Mouse (Mus musculus): ENCODE results near the gene Ext2. TPM values are rescaled to one million over a fixed set of nuclear protein-coding genes. Genes with fewer than 3 reads are reported as not detected.

The Ext2 gene
- total RNA-seq, 2 experiments from 2014 or later, result 55.4 to 62.4 TPM

DNA sequence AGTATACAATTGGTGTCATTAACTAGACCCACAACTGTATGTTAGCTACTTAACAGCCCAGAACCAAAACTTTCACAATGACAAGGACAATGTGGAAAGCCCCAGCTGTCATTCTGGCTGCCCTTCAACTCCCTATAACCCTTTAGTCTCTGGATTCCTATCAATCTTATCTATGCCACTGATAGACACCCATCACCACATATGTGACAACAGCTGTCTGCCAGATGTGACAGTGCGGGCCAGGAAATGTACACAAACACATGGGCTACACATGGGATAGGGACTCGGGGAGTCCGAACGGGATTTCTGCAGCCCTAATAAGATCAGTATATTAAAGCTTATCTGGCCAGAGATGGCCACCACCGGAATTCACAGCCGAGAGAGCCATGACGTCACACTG, 80.7 kb downstream of the Ext2 start:
- DNase-seq (ENCODE audit: low spot score in 2 of 2), result no peak

DNA sequence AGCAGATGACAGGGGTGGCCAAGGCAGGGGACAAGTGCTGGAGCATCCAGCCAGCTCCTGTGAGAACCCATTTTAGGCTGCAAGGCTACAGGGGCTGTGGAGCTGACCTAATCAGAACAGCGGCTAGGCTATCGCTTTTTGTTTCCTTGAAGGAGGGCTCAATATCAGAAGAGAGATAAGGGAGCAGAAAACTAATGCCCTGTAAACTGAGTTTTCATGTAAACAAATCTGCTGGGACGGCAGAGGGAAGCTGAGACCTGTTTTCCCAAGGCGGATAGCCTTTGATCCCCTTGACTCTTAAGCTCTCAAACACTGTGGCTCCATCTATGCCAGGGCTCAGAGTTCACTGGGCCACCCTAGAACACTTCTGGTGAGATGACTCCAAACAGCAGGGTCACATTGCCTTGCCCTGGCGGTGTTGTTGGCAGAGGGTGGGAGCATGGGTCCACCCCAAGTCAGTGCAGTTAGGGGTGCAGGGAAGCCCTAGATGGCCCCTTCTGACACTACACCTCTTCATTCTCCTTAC, 83.3 kb downstream of the Ext2 start:
- DNase-seq (ENCODE audit: low spot score in 2 of 2), result no peak

DNA sequence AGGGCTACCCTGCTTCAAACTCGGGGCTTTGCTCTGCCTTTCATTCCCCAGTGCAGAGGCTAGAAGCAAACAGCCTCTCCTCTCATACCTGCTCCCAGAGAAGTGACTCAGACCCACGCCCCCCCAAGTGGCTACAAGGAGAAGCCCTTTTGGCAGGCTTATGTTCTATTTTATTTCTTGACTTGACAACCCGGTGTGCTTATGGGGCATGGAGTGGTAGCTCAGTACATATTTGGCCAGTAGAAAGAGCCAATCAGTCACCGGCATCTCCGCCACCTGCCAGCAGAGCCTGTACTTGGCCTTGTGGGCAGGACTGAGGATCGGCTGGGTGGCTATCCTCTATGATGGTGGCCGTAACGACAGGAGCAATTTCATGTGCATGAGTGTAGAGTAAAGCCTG, 85.2 kb downstream of the Ext2 start:
- DNase-seq (ENCODE audit: low spot score in 2 of 2), result no peak

DNA sequence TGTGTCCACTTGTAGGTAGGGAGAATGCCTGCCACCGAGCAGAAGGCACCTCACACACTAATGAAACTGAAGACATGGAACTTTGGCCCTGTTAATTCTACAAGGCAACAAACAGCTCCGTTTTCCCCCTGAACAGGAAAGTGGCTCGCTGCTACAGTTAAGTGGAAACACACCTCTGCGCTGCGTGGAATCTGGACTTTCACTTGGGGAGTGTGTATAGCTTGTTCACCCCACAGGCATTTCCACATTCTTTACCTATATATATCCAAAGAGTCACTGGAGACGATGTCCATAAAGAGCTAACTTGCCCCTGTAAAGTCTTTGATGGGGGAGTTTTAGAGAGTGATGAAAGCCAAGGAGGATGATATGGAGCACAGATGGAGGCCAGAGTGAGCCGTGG, 89.7 kb downstream of the Ext2 start:
- DNase-seq (ENCODE audit: low spot score in 2 of 2), result no peak

DNA sequence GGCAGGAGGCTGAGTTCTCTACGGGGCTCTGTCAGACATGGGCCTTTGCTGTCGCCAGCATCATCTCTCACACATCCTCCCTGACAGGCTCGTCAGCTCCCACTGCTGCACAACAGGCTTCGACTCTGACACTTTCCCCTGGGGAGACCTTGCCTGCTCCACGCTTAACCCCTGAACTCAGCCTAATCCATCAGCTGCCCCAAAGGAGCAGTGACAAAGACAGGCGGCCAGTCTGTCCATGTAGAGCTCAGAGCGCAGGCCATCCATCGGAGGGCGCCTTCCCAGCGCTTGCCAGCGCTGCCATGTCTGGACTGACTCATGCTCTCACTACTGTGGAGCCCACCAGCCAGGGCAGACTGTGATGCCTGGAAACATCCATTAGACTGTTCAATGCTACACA, 92.8 kb downstream of the Ext2 start:
- DNase-seq (ENCODE audit: low spot score in 2 of 2), result no peak

DNA sequence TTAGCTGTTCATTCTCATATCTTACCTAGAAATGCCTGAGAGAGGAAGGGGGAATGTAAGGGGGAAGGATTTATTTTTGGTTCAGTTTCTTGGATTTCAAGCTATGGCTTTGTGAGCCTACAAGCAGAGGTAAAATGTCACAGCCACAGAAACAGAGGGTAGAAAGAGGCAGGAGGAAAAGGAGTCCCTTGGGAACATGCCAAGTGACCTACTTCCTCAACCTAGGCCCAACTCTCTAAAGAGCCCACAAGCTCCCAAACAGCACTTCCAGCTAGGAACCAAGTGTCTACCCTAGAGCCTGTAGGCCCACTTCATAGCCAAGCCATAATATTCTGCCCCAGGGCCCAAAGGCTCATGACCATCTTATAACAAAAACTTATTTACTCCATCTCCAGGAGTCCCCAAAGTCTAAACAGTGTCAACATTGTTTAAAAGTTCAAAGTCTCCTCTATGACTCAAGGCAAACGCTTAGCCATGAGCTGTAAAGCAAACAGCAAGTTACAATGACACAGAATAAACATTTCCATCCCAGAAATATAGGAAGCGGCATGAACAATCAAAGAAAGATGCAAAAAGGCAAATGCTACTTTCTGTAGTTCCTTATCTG, 99.1 kb downstream of the Ext2 start:
- DNase-seq (ENCODE audit: low spot score in 2 of 2), result no peak

DNA sequence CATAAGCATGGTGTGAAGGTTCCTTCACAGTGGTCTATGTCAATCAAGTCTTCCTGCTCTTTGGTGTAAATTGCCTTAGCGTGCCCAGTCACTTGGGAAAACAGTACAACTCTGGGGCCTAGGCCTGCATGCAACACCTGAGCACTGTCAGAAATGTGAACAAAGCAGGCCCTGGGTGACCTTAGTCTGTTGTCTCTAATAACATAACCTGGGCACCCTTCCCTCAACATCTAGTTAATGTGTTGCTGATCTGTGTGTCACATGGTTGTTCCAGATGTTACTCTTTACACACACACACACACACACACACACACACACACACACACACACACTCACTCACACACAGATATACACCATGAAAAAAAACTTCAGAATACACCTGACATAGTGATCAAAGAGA, 101.4 kb downstream of the Ext2 start:
- DNase-seq (ENCODE audit: low spot score in 2 of 2), result no peak

DNA sequence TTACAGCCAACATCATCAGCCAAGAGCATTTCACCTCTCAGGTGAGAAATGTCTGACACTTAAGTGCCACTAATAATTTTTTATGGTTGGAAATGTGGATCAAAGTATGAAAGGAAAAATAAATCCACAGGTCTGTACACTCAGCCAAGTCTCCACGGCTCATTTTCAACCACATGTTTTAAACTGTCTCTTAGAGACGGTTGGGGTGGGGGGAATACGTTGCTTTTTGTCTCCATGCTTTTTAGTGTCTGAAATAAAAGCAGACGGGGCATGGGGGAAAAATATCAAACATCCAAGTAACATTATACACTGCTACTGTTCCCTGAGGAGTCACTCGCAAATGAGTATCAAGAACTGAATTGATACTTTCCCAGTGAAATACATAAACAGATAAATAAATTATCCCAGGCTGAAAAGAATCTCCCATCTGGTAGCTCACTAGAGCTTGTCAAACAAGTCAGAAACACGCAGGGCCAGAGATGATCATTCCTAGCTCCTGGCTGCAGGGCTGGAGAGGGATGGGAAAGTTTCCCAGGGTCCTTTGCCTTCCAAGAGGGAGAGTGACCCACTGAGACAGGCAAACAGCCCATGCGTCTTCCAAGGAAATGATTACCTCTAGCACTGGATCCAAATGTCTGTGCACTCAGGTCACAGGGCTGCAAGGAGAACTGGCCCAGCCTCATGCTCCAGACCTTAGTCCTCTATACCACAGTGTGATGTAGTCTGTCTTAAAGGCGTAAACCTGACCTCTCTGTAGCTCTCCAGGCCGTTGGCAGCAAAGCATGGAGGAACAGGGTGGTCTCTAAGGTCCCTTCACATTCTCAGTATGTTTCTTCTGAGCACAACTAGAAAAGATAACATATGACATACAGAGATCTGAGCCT, 102.3 kb downstream of the Ext2 start:
- DNase-seq (ENCODE audit: low spot score in 2 of 2), result no peak

DNA sequence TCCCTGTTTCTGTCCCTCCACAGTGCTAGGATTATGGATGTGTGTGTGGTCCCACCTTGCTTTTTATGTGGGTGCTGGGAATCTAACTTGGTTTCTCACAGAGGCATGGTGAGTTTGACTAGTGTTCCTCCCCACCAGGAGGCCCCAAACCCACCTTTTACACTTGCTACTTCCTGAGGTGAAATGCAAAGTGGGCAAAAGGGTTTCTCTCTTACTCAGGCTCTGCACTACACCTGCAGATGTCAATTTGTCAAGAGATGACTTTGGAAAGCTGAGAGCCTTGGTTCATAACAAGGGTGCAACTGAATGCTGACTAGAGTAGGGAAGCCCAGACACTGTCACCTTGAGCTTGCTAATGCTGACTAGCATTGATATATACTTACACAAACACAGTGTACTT, 109.1 kb downstream of the Ext2 start:
- no peak for DNase-seq (ENCODE audit: low spot score in 2 of 2)

DNA sequence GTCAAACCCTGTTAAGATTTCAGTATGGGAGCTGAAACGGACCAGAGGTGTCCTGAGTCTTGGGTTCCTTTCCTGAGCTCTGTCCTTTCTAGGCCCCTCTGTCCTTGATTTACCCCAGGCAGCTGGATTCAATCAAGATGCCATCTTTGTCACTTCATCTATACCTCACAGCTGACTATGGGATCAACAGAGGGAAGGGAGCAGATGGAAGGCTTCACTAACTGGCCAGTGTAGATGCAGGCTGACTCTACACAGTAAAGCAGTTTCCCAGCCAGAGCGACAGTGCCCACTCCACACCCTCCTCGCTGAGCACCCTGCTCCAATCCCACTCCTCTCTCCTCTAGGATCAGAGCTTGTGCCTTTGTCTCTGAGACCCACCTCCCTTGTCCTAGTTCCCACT, 110.9 kb downstream of the Ext2 start:
- DNase-seq (ENCODE audit: low spot score in 2 of 2), result no peak

DNA sequence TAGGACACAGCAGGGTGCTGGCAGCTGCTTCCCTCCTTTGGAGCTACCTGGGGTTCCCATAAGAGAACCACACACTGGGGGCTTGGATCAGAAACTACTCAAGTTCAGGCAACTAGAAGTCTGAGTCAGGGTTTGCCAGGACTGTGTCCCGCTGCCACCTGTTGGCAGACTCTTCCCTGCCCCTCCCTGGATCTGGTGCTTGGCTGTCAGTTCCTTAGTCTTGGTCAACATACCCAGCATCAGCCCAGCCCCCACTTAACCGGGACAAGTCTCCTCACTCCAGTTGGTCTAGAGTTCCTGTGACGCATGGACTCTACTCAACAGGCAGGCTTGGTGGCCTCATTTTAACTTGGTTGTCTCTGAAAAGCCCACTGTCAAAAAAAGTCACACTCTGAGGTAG, 112.7 kb downstream of the Ext2 start:
- DNase-seq (ENCODE audit: low spot score in 2 of 2), result no peak

DNA sequence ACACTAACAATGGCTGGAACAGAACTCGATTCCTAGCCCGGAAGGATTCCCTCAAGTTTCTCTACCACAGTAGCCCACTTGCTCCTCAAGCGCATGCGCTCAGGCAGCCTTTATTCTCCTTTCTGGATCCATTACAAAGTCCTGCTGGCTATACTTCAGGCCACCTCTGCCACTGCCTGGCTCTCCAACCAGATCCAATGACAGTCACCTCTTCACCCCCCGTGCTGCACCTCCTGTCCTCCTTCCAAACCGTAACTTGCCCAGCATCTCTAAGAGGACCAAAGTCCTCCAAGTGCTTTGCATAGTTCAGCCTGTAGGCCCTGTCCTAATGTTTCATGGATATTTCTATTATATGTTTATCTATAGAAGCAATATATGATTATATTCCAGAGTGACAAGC, 113.1 kb downstream of the Ext2 start:
- DNase-seq (ENCODE audit: low spot score in 2 of 2), result no peak

DNA sequence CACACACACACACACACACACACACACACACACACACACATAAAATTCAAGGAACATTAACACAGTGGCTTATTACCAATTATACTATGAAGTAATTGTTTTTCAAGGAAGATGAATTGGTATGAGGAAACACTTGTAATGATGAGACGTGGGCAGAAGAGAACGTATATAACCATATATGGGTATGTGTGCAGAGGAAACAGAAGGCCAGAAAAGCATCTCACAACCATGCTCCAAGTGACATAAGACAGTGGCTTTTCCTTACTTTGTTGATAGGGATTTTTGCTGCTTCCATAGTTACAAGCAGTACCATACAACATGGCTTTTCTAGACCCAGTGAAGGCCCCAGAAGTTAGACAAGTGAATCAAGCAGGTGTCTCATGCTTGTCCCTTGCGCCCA, 115.5 kb downstream of the Ext2 start:
- DNase-seq (ENCODE audit: low spot score in 2 of 2), result no peak

DNA sequence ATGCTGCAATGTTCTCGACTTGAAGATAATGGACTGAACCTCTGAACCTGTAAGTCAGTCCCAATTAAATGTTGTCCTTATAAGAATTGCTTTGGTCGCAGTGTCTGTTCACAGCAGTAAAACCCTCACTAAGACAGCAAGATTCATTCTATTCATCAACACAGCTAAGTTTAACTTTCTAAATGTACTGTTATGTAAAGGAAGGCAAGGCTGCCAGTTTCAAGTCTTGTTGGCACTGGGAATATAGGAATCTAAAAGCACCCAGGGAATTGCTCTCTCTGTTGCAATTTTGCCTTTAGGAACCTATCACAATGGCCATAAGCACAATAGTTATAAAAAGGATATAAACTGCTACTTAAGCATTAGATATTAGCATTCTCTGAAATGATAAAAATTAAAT, 116.0 kb downstream of the Ext2 start:
- DNase-seq (ENCODE audit: low spot score in 2 of 2), result no peak

DNA sequence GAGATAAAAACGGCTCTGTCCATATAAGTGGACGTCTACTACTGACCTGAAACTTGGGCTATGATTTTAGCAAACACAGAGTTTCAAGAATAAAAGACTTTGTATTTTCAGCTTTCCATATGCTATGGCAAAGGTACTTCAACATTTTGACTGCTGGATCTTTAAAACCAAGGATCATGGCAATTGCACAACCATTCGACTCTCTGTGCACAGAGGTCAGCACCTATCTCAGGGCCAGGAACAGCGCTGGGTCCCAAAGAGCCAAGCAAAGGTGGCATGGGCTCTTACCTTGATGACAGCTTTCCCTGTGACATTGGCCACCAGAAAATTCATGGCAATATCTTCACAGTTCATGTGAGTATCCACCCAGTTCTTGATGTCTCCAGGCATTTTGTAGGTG, 118.2 kb downstream of the Ext2 start:
- DNase-seq (ENCODE audit: low spot score in 2 of 2), result no peak

DNA sequence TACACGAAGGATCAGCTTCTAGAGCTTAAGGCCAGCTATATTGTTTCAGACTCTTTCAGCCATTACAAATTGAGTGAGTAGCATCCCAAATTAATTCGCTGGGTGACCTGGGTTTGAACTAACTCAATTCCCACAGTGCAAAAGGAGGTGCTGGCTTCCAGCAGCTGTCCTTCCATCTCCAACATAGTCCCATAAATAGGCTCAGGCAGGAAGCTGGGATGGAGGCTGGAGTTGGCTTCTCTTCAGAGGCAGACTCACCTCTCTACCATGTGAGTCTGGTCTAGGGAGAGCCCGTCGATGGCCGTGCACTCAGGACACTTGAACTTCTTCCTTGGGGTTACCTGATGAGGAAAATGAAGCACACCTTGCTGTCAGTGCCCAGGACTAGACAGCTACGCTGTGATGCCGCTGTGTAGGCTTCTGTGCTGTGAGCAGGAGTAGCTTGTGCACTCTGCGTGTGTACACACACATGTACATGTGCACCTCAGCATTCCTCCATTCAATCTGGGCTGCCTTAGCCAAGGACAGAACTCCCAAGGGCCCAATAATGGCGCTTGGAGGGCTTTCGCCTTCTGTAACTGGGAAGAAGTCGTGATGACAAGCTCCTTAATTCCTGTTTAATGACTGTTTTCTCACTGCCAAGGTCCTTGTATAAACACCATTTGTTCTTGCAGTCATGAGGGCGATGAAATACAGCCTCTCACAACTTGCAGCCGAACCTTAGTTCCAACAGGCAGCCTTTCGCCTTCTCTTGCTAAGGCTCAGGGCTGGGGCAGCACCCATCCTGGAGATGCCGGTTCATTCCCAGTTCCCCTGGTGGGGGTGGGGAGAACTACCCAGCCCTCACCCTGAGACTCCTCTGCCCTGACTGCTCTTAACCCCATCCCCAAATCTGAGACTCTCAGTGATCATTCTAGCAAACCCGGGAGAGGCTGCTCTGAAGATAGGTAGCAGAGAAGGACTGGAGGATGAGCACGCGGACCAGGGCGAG, 119.1 kb downstream of the Ext2 start:
- DNase-seq (ENCODE audit: low spot score in 2 of 2), result no peak

DNA sequence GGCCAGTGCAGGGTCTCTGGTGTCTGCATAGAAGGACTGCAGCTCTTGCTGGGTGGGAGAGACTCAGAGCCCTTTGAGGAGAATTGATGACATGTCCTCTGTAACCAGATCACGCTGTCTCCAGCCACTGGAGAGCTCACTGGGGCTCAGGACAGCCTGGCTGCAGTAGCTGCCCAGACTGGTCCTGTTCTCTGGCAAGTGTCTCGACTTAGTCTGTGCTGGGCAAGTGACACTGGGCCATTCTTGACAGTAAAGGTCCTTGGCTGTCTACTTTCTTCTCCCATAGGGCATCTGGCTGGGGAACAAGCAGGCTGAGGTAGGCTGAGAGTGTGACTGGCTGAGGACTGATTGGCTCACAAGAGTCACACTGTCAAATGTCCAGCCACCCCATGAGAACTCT, 123.0 kb downstream of the Ext2 start:
- DNase-seq (ENCODE audit: low spot score in 2 of 2), result no peak

DNA sequence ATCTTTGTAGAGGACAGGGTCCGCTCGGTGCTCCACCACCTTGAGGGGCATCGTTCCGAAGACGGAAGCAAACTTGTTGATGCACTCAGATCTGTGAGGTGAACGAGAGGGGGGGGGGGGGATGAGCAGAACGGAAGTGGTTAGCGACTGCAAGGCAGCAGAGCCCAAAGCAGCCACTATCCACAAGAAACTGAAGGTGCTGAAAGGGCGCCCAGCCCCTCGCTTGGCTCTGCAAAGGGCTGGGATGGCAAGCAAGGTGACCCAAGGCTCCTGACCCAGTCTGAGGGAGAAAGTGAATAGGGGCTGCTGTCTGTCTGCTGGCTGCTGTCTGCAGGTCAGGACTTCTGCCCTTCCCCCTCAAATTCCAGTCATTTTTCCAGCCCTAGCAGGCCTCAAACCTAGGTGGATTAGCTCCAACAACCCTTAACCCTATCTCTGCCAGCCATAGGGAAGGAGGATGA, 126.2 kb downstream of the Ext2 start:
- no peak for DNase-seq (ENCODE audit: low spot score in 2 of 2)

DNA sequence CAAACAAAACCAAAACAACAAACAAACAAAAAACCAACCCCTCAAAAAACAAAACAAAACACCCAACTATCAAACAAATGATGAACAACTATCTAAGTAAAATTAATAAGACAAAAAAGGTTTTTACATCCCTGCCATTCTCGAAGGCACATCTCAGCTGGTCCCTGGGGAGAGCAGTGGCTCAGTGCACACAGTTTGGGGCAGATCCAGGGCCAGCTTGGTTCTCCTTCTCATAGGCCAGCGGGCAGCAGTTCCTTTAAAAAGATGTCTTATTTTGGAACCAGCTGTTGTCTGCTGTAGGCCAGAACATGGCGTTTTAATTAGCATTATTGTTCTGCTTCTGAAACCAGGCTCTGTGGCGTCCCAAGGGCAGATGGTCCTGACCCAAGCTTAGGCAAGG, 129.3 kb downstream of the Ext2 start:
- no peak for DNase-seq (ENCODE audit: low spot score in 2 of 2)

DNA sequence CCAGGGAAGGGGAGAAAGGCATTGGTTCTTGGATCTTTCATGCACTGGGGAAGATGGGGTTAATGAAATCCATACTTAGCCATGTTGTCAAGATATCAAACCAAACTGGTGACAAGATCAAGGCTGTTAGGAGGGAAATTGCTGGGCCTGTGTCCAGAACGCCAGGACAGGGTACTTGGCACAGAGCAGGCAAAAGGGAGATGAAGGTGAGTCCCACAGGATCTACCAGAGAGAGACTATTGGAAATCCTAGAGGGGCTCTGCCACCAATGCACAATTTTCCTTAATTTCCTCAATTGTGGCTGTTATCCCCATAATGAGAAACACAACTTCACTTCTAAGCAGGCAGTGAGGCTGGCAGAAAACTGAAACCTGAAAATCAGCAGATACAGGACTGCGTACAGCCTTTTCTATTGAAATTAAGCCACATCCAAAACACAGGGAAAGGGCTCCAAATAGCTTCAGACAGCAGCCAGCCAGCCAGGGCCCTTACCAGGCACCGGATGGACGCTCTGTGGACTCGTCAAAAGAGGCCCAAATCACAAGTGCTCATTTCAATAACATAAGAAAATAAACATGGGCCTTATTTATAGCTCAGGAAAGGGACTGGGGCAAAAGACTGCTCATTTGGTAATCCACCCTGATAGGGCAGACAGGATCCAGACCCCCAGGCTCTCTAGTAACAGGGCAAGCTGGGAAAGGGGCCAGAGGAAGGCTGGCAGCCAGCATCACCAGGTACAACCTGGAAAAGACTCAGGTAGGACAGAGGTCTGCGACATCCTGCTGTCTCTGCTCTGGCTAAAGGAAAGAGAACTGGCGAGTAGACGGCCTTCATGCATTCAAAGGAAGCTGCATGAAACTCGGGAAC, 132.1 kb downstream of the Ext2 start:
- DNase-seq (ENCODE audit: low spot score in 2 of 2), result no peak

DNA sequence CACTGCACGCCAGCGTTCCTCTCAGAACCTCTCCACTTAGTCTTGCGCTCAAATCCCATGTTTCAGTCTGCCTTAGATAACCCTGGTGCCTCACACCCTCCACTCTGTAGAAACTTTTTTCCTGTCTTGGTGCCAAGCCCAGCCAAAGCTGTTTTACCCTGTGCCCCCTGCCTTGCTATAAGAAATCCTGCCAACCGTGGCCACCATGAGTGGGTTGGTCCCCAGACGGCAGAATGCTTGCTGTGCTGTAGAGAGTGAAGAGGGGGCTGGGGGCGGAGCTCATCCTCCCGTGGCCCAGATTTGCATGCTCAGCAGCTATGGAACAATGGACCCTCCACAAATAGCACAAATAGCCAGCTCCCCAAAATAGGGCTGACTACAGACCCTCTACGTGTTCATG, 138.7 kb downstream of the Ext2 start:
- no peak for DNase-seq (ENCODE audit: low spot score in 2 of 2)
